Mouse (Mus musculus): ENCODE measurements around the gene Eapp. TPM values are rescaled to one million over a fixed set of nuclear protein-coding genes. Genes with fewer than 3 reads are reported as not detected.

Gene Eapp
- 111 TPM for polyA plus RNA-seq (2014; fragmentation: Illumina TruSeq; extraction: RNeasy Lipid Tissue Mini Kit (QIAGEN cat#74804))

DNA sequence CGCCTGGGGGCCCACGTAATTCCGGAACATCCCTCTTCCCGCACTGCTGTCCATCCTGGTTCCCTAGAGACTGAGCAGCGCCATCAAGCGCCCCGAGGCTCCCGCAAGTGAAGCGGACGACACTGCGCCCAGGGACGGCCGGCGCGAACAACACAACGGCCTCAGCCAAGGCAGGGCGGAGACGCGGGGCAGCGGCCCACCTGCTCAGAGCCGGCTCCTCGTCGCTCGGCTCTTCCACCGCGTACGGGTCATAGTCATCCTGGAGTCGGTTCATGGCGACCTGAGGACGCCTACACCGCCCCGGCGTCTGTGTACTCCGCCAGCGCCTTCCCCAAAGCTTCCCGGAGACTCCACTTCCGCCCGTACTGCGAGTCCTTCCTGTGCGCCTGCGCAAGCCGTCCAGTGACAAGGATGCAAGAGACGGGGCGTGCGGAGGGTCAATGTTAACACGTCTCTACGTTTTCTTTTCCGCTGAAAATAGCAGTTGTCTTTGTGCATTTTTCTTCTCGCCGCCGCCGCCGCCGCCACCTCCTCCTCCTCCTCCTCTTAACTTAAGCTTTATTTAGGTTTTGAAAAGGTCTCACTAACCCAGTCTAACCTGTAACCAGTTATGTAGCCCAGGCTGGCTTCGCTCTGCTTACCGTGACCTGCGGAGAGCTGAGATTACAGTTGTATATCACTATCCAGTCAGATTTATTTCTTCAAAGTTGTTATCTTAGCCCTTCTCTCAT is at the start of gene Eapp:
Gene Eapp, minus strand, starts transcription at position 387 of the 731 bp plus-strand sequence.

GRCm38 (mm10) chr12:54656396-54657171 is 39.1 kb downstream of the Eapp start, which contains the start of gene Sptssa:
Gene Sptssa (minus strand): TSS chr12:54656573.

Other genes starting within 250 kb of the Eapp start
- gene Sptssa, start 39.3 kb downstream of the Eapp start, polyA plus RNA-seq (2014; fragmentation: Illumina TruSeq; extraction: RNeasy Lipid Tissue Mini Kit (QIAGEN cat#74804)) = 474 TPM
- gene Snx6, start 99.8 kb upstream of the Eapp start, polyA plus RNA-seq (2014; fragmentation: Illumina TruSeq; extraction: RNeasy Lipid Tissue Mini Kit (QIAGEN cat#74804)) = 220 TPM
- gene Cfl2, start 167.0 kb upstream of the Eapp start, polyA plus RNA-seq (2014; fragmentation: Illumina TruSeq; extraction: RNeasy Lipid Tissue Mini Kit (QIAGEN cat#74804)) = 667 TPM